Mouse (Mus musculus) layer of hippocampus, postnatal 25 days (tissue): ENCODE data around the gene Adgrf1. TPM values are rescaled to one million over a fixed set of nuclear protein-coding genes. Genes with fewer than 3 reads are reported as not detected.

ENCODE experiments used
- DNase-seq, 2 experiments: peaks; one replicate each; pipeline ENCODE4 v3.0.0; 2022; ENCODE audit warnings: mixed read lengths in 2 of 2, low spot score in 1 of 2; ENCODE audit errors: extremely low spot score in 1 of 2
- total RNA-seq, 2 experiments: library from RNA; stranded (reverse); gene quantifications; 2 replicates each; pipeline ENCODE4 v1.2.3; 2021

Adgrf1 gene
- not detected for total RNA-seq

GRCm38 (mm10) chr17:43270161-43270560 lies at the start of gene Adgrf1:
Gene Adgrf1 (plus strand): TSS chr17:43270329.
- DNase-seq: no peak

GRCm38 (mm10) chr17:43226101-43226500 lies 44.0 kb upstream of the Adgrf1 start:
- DNase-seq: no peak

- DNase-seq: peak; percentile 65 to 75
These were observed 40.3 kb upstream of the Adgrf1 start for GRCm38 (mm10) chr17:43229621-43230513.

- no peak for DNase-seq
These were observed 39.3 kb upstream of the Adgrf1 start for GRCm38 (mm10) chr17:43230821-43231220.

GRCm38 (mm10) chr17:43232769-43233168 lies 37.4 kb upstream of the Adgrf1 start:
- no peak for DNase-seq

- DNase-seq: no peak
These were observed 33.4 kb upstream of the Adgrf1 start for GRCm38 (mm10) chr17:43236656-43237250.

- DNase-seq: no peak
These were observed 31.1 kb upstream of the Adgrf1 start for GRCm38 (mm10) chr17:43239035-43239434.

- DNase-seq: no peak
These were observed 29.0 kb upstream of the Adgrf1 start for GRCm38 (mm10) chr17:43241134-43241533.

- no peak for DNase-seq
These were observed 27.5 kb upstream of the Adgrf1 start for GRCm38 (mm10) chr17:43242609-43243008.

- no peak for DNase-seq
These were observed 24.8 kb upstream of the Adgrf1 start for GRCm38 (mm10) chr17:43245364-43245763.

- DNase-seq: no peak
These were observed 22.9 kb upstream of the Adgrf1 start for GRCm38 (mm10) chr17:43247245-43247644.

- no peak for DNase-seq
These were observed 20.5 kb upstream of the Adgrf1 start for GRCm38 (mm10) chr17:43249645-43250044.

GRCm38 (mm10) chr17:43251249-43252125 lies 18.6 kb upstream of the Adgrf1 start:
- DNase-seq: no peak

- no peak for DNase-seq
These were observed 17.3 kb upstream of the Adgrf1 start for GRCm38 (mm10) chr17:43252846-43253245.

- no peak for DNase-seq
These were observed 15.9 kb upstream of the Adgrf1 start for GRCm38 (mm10) chr17:43254261-43254660.

GRCm38 (mm10) chr17:43256536-43257135 lies 13.5 kb upstream of the Adgrf1 start:
- no peak for DNase-seq

GRCm38 (mm10) chr17:43257699-43258098 lies 12.4 kb upstream of the Adgrf1 start:
- no peak for DNase-seq

- DNase-seq: no peak
These were observed 8.2 kb upstream of the Adgrf1 start for GRCm38 (mm10) chr17:43261937-43262336.

- no peak for DNase-seq
These were observed 5.4 kb upstream of the Adgrf1 start for GRCm38 (mm10) chr17:43264739-43265138.

- peak; percentile 66 to 84 for DNase-seq
These were observed 4.8 kb upstream of the Adgrf1 start for GRCm38 (mm10) chr17:43265178-43265837.
